Mouse (Mus musculus) small intestine, adult 2 months (tissue): ENCODE measurements around the gene Sept9.

Experiments
- CTCF ChIP-seq: fragments of 200-500 bp; IDR thresholded peaks from 2 replicates; pipeline ENCODE4 v1.5.1; 2012; ENCODE audit warnings: low read depth, mild to moderate bottlenecking, control low read depth, inconsistent platforms, low read length, moderate library complexity, mixed read lengths; ENCODE audit not compliant: insufficient replicate concordance, insufficient read length; ENCODE audit errors: extremely low read depth
- POLR2A ChIP-seq: fragments of 200-500 bp; IDR thresholded peaks from 2 replicates; pipeline ENCODE4 v1.6.1; 2012; ENCODE audit warnings: low read depth, mild to moderate bottlenecking, control low read depth, inconsistent platforms, low read length, moderate library complexity

DNA sequence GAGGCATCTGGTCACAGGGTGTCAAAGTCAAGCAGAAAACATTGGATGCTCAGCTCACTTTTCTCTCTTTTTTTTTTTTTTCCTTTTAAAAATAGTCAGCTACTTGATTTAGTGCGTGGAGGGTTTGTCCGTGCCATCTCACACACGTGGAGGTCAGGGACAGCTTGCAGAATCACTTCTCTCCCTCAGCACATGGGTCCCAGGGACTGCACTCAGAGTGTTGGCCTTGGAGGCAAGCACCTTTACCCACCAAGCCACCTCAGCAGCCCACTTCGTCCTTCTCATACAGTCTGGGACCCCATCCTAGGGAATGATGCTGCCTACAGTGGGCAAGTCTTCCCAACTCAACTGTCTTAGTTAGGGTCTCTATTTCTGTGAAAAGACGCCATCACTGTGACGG is 57.4 kb downstream of the Sept9 start:
- TF ChIP-seq CTCF (no peak), POLR2A (no peak)
